Mouse (Mus musculus): ENCODE results near the gene Mmp11. TPM values are rescaled to one million over a fixed set of nuclear protein-coding genes. Genes with fewer than 3 reads are reported as not detected.

Mmp11 gene
- total and polyA plus RNA-seq, 2 experiments, result 0.18 to 1.4 TPM

DNA sequence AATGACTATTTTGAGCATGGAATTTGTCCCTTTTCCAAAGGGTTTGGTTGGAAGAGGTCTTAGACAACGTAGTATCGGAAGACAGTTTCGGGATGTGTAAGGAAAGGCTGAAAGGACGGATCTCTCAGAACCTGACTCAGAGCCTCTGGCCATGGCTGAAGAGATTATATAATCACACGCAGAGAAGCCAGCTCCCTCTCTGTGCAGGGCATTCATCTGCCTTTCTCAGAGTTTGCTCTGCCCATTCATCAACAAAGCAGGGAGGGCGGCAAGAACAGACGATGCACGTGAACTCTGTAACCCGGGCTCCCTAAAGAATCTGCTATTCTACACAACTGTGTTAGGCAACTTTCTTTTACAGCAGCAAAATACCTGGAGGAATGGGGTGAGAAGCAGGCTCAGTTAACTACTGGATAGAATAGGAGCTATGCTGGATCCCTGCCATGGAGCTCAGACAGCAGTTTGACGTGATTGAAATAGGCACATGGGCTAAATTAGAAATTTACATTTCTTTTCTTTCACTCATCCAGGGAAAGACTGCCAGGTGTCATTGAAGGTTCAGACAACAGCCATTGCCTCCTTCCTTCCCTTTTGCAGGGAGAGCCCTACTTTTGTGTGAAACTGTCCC lies 62.6 kb downstream of the Mmp11 start:
- WGBS, result 49% methylated on average over 10 of the region's 10 CpGs
- Histone ChIP-seq H3K27ac (replicated peaks; ENCODE audit: insufficient read depth, low read depth, low read length) (no peak overlapping the region), H3K79me2 (ENCODE audit: control insufficient read depth, insufficient read depth, low read length) (no peaks in the 10 kb centered on the region), H3K4me3 (ENCODE audit: insufficient read depth, low read depth, low read length) (no peak overlapping the region), H3K9ac (ENCODE audit: low read depth, low read length) (no peak overlapping the region), H3K4me1 (ENCODE audit: control insufficient read depth, insufficient read depth, low read length) (peaks cover 3% of the 10 kb centered on the region; the same call in 1 of the 2 replicates), H3K36me3 (ENCODE audit: control insufficient read depth, insufficient read depth, low read length) (no peaks in the 10 kb centered on the region), H3K27me3 (ENCODE audit: control insufficient read depth, insufficient read depth, low read length) (no peaks in the 10 kb centered on the region)
- no peak for TF ChIP-seq CTCF (IDR thresholded peaks at IDR 0.05; ENCODE audit: low read depth, low read length)
- TF ChIP-seq POLR2A (IDR thresholded peaks at IDR 0.05; ENCODE audit: extremely low read depth, insufficient read depth, low read length), result no peak
- DNase-seq (ENCODE audit: extremely low read depth, low read depth, low spot score), result no peak

Other genes starting within 250 kb of the Mmp11 start
- 7.8 and 12.7 TPM in 2 replicates for gene Cabin1, start 172.2 kb downstream of the Mmp11 start, total RNA-seq (2014; rRNA removed)
- gene Cabin1, start 172.2 kb downstream of the Mmp11 start, polyA plus RNA-seq (2012; rRNA removed), result 7.7 and 10.1 TPM in 2 replicates
- gene Ddt, start 163.1 kb downstream of the Mmp11 start, total RNA-seq (2014; rRNA removed), result 347 and 388 TPM in 2 replicates
- 898 and 914 TPM in 2 replicates for gene Ddt, start 163.1 kb downstream of the Mmp11 start, polyA plus RNA-seq (2012; rRNA removed)
- gene Gm20441, start 155.5 kb downstream of the Mmp11 start, total RNA-seq (2014; rRNA removed), result not detected in 2 replicates
- 0.37 and 0.80 TPM in 2 replicates for gene Gm20441, start 155.5 kb downstream of the Mmp11 start, polyA plus RNA-seq (2012; rRNA removed)
- 126 and 181 TPM in 2 replicates for gene Gstt3, start 155.1 kb downstream of the Mmp11 start, total RNA-seq (2014; rRNA removed)
- 198 and 213 TPM in 2 replicates for gene Gstt3, start 155.1 kb downstream of the Mmp11 start, polyA plus RNA-seq (2012; rRNA removed)
- gene Gstt1, start 137.9 kb downstream of the Mmp11 start, total RNA-seq (2014; rRNA removed), result 458 and 622 TPM in 2 replicates
- 1,012 and 1,223 TPM in 2 replicates for gene Gstt1, start 137.9 kb downstream of the Mmp11 start, polyA plus RNA-seq (2012; rRNA removed)
- gene Gstt4, start 114.0 kb downstream of the Mmp11 start, total RNA-seq (2014; rRNA removed), result 0.09 TPM in 1 of 2 replicates, not detected in the other
- not detected in 2 replicates for gene Gstt4, start 114.0 kb downstream of the Mmp11 start, polyA plus RNA-seq (2012; rRNA removed)
- gene Gstt2, start 99.1 kb downstream of the Mmp11 start, total RNA-seq (2014; rRNA removed), result 253 and 308 TPM in 2 replicates
- gene Gstt2, start 99.1 kb downstream of the Mmp11 start, polyA plus RNA-seq (2012; rRNA removed), result 357 and 830 TPM in 2 replicates
- gene Mif, start 76.3 kb downstream of the Mmp11 start, total RNA-seq (2014; rRNA removed), result 211 and 380 TPM in 2 replicates
- 1,030 and 1,462 TPM in 2 replicates for gene Mif, start 76.3 kb downstream of the Mmp11 start, polyA plus RNA-seq (2012; rRNA removed)
- gene Derl3, start 43.1 kb downstream of the Mmp11 start, total RNA-seq (2014; rRNA removed), result 2.1 and 6.4 TPM in 2 replicates
- 6.4 and 15.0 TPM in 2 replicates for gene Derl3, start 43.1 kb downstream of the Mmp11 start, polyA plus RNA-seq (2012; rRNA removed)
- 10.9 and 13.6 TPM in 2 replicates for gene Smarcb1, start 14.9 kb downstream of the Mmp11 start, total RNA-seq (2014; rRNA removed)
- gene Smarcb1, start 14.9 kb downstream of the Mmp11 start, polyA plus RNA-seq (2012; rRNA removed), result 15.9 and 18.1 TPM in 2 replicates
- gene Chchd10, start 3.4 kb downstream of the Mmp11 start, total RNA-seq (2014; rRNA removed), result 657 and 788 TPM in 2 replicates
- gene Chchd10, start 3.4 kb downstream of the Mmp11 start, polyA plus RNA-seq (2012; rRNA removed), result 1,775 and 1,843 TPM in 2 replicates
- gene Gm867, start 4.2 kb upstream of the Mmp11 start, total RNA-seq (2014; rRNA removed), result 0.09 TPM in 1 of 2 replicates, not detected in the other
- gene Gm867, start 4.2 kb upstream of the Mmp11 start, polyA plus RNA-seq (2012; rRNA removed), result 0.11 TPM in 1 of 2 replicates, not detected in the other
- gene Vpreb3, start 6.6 kb upstream of the Mmp11 start, total RNA-seq (2014; rRNA removed), result 0.55 and 1.3 TPM in 2 replicates
- gene Vpreb3, start 6.6 kb upstream of the Mmp11 start, polyA plus RNA-seq (2012; rRNA removed), result 0.73 and 2.0 TPM in 2 replicates
- gene Gm5134, start 18.0 kb upstream of the Mmp11 start, total RNA-seq (2014; rRNA removed), result 0.07 TPM in 1 of 2 replicates, not detected in the other
- gene Gm5134, start 18.0 kb upstream of the Mmp11 start, polyA plus RNA-seq (2012; rRNA removed), result not detected in 2 replicates
- gene Zfp280b, start 96.2 kb upstream of the Mmp11 start, total RNA-seq (2014; rRNA removed), result 3.0 and 3.1 TPM in 2 replicates
- gene Zfp280b, start 96.2 kb upstream of the Mmp11 start, polyA plus RNA-seq (2012; rRNA removed), result 2.6 and 3.8 TPM in 2 replicates
- gene Slc5a4b, start 174.5 kb upstream of the Mmp11 start, total RNA-seq (2014; rRNA removed), result not detected in 2 replicates
- gene Slc5a4b, start 174.5 kb upstream of the Mmp11 start, polyA plus RNA-seq (2012; rRNA removed), result not detected in 2 replicates
- gene Slc5a4a, start 211.0 kb upstream of the Mmp11 start, total RNA-seq (2014; rRNA removed), result not detected in 2 replicates
- gene Slc5a4a, start 211.0 kb upstream of the Mmp11 start, polyA plus RNA-seq (2012; rRNA removed), result not detected in 2 replicates